Mouse (Mus musculus): ENCODE results near the gene Tlr8.
"Not testable (repeated sequence)": the region's sequence is repeated elsewhere in the genome, so short reads cannot be mapped to it uniquely, and the experiment has no call there.

The Tlr8 gene

DNA sequence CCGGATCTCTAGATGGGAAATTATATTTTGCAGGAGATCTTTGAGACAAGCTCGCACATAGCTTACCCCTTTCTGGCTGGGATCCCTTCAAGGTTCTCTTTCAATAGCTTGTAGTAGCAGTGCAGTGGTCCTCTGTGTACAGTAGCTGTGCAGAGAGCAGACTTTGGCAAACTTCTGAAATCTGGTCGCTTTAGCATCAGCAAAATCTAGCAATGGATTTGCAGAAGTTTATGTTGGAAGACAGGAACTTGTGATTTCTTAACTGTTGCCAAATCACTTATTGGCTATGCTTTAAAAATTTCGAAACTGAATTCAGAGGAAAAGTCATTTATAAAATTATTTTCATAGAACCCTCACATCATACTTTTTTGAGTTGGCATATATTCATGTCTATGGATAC, at the start of gene Tlr8:
Tlr8 (minus strand) TSS at position 244 of the 400 bp plus-strand sequence.
- DNase-seq (ENCODE audit: extremely low read depth, insufficient read length, low spot score): no peak

DNA sequence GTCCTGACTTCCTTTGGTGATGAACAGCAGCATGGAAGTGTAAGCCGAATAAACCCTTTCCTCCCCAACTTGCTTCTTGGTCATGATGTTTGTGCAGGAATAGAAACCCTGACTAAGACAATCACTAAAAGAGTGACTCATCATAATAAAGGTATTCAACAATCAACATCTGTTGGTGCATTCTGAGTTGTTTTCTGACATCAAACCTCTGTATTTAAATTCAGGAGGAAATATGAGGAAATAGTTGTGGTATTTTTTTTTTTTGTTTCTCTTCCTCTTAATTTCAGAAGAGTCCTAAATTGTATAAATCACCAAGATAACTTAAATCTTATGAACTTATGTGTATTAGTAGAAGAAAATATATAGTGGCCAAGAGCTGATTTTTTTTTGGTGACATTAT, 37.9 kb upstream of the Tlr8 start:
- not testable (repeated sequence) for DNase-seq (ENCODE audit: extremely low read depth, insufficient read length, low spot score)

DNA sequence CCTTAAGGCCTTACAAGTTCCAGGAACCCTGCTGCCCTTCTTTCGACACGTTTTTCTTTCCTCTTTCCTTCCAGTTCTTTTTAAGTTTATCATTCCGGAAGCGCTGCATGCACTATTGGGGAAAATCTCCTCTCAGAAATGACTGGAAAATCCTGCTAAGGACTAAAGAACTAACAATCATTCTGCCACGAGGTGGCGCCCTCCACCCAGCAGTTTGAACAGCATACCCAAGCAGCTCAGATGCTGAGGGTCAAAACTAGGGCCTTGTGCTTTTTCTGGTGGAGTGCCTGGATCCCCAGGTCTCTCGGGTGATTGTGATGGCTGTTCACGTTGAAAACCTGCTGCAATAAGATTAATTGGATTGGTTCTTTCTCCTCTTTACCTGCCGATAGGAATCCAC, 12.8 kb upstream of the Tlr8 start:
- DNase-seq (ENCODE audit: extremely low read depth, insufficient read length, low spot score): no peak

DNA sequence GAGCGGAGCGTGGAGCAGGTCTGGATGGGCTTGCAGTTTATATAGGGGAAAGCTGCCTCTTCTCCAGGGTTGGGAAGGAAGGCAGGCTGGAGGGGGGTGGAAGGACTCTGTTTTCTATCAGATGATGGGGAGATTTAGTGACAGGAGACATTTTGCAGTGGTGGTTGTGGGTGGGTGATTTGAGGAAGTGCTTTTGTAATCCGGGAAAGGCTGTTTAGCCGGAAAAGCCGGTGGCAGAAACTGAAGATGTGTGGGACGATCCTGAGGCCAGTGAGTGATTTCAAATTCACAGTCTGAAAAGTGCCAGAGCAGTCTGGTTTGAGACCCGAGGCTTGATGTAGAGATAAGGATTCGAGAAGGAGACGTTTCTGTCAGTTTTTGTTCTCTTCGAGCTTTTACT, 12.4 kb upstream of the Tlr8 start:
- DNase-seq (ENCODE audit: extremely low read depth, insufficient read length, low spot score): no peak

DNA sequence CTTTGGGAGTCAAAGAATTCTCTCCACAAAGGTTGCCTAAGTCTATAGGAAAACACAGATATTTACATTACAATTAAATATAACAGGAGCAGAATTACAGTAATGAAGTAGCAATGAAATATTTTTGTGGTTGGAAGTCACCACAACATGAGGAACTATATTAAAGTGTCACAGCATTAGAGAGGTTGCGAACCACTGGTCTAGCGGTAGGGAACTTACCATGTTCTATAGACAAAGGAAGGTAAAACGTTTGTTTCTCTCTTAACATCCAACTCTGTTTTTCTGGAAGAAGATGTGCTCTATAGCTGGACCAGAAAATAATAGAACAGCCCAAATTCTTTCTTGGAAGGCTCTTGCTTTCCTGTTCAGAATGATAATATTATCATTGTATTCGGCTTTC, 599 bp downstream of the Tlr8 start:
- no peak for DNase-seq (ENCODE audit: extremely low read depth, insufficient read length, low spot score)

DNA sequence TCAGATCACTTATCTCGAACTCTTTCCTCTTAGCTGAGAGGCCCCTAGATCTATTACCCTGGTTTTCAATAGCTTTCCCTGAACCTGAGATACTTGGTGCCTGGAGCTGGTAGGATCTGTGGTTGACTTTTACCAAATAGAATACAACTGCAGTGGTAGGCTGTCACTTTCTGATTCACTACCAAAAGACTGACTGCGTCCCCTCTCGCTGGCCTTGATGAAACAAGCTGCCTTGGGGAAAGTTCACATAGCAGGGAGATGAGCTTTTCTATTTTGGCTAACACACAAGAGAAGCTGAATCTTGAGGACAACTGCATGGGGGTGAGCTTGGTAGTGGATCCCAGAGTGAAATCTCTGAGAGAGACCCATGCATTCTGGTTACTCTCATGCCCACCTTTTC, 22.4 kb downstream of the Tlr8 start:
- DNase-seq (ENCODE audit: extremely low read depth, insufficient read length, low spot score): no peak

DNA sequence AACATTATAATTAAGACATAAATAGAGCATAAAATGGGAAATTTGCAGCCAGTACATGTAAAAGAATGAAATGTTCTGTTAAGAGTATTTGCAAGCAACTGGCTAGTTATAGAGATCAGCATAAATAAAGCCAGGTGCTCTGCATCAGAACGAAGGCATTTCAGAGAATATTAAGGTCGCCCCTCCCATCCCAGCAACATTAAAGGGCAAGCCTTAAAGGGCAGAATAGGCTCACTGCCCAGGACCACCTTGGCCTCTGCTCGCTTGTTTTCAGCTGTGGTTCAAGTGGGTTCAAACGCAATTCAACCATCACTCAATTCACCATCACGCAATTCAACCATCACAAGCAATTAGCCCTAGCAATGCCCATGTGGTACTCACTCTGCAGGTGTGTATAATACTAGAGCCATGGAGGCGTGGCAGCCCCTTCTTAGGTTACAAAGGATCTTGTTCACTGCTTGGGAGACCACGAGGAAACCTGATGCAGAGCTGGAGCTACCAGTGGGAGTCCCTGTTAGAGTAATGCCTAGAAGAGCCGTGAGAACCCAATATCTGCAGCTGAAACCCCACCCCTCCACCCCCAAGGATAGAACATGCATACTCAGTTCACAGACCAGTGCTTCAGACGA, 24.7 kb downstream of the Tlr8 start:
- no peak for DNase-seq (ENCODE audit: extremely low read depth, insufficient read length, low spot score)

DNA sequence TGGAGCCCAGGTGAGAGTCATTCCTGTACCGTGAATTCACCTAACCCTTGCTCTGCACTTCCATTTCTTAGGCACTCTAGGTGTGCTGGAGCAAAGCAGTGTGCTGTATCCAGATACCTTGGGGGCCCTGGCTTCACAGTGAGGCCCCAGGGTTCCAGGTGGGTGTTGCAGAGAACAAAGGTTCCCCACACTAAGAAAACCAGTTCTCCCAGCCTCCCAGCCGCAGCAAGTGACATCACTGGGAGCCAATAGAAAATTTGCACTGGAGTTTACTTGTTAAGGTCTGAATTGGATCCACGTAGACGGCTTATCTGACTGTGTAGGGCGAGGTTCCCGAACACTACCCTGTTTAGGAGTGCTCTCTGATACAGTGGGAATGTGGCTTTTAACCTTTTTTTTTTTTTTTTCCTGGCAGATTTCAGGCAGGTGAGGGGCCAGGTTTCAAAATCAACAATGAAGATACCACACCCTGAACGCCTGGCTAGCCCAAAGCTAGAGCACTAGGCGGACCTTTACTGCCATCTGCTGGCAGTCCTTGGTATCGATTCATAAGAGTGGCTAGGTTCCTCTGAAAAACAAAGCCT, 30.9 kb downstream of the Tlr8 start:
- DNase-seq (ENCODE audit: extremely low read depth, insufficient read length, low spot score): no peak

DNA sequence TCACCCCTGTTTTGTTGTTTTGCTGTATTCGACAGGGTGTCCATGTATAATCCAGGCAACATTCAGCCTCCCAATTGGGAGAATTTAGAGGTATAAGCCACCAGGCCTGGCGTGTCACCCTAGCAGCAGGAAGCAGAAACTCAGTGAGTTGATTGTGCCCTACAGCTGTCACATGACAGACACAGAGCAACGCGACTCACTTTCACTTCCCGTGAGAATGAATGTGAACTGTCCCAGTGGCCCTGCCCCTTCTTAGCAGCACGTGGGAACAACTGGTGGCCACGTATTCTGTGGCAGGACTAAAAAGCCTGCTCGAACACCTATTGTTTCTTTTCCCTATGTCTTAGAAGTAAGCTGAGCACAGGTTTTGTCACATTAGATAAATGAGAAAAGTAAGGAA, 33.0 kb downstream of the Tlr8 start:
- DNase-seq (ENCODE audit: extremely low read depth, insufficient read length, low spot score): no peak

DNA sequence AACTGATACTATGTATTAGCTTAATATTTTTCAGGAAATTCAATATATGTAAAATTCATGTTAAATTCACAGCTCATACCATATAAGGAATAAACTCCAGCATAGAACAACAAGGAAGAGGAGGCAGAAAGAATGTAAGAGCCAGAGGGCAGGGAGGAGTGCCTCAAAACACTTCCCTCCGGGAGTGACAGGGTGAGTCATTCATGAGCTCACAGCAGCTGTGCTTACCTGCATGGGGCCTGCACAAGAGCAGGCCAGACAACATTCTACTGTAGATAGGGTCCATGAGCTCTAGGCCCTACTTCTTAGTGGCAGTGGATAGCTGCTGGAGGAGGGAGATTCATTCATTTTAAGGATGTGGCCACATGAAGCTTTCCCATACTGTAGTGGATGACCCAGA, 34.3 kb downstream of the Tlr8 start:
- no peak for DNase-seq (ENCODE audit: extremely low read depth, insufficient read length, low spot score)

DNA sequence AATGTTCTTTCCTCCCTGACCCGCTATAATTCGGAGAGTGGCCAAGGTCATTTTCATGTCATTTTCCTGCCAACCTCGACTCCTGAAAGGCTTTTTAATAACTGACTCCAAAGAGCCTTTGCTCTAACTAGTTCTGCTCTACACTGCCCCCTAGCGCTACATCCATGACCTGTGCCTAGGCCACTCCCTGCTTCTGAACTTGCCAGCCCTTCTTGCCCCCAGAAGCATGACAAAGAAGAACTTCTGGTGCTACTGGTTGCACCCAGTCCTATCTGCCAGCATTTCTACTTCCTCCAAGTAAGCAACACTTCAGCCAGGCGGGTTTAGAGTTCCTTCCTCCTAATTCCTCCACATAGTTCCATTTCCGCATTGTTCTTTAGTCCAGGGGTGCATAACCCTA, 34.9 kb downstream of the Tlr8 start:
- DNase-seq (ENCODE audit: extremely low read depth, insufficient read length, low spot score): no peak

DNA sequence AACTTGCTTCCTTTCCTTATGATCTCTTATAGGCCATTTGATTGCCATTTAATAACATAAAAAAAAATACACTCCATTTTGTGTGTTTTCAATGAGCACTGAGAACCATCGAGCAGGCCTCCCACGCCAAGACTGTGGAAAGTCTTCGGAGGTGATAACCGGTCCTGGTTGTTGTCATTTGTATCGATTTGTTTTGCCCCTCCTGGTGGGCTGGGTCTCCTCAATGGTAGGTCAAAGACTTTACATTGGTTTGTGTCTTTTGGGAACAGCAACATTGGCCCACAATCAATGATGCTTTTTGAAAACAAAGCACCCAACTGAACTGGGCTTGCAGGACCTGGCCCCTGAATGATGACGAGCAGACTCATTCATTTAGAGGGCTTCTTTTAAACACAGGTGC, 36.4 kb downstream of the Tlr8 start:
- no peak for DNase-seq (ENCODE audit: extremely low read depth, insufficient read length, low spot score)

DNA sequence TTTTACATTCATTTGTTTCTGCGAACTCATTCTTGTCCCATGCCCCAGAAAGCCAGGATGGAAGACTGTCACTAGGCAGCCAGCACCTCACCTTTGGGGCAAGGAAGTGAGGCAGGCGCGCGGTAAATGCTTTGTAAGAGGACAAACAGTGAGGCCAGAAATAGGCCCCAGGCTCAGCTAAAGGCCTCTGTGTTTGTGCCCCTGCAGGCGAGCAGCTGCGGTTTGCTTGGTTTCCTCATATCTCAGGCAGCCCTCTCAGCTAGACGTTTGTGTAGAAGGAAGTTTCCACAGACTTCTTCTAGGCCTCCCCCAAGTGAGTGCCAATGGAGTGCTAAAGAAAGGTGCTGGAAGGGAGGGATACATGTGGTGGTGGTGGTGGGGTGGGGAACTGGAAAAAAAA, 37.0 kb downstream of the Tlr8 start:
- no peak for DNase-seq (ENCODE audit: extremely low read depth, insufficient read length, low spot score)

DNA sequence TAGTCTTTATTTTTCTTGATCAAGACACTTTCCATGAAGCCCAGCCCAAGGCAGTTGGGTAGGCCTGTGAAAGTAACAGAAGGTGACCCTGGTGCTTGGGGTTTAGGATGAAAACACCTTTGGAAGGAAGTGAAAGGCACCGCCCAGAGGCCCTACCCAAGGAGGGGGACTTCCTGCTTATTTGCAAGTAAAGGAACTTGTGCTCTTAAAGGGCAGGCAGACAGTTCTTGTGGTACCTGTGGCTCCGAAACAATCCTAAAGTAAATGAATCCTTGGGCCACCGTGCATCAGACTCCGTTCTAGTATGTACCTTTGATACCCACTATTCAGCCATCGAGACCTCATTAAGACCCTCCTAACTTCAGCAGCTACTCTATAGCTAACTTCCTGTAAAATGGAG, 37.6 kb downstream of the Tlr8 start:
- no peak for DNase-seq (ENCODE audit: extremely low read depth, insufficient read length, low spot score)

DNA sequence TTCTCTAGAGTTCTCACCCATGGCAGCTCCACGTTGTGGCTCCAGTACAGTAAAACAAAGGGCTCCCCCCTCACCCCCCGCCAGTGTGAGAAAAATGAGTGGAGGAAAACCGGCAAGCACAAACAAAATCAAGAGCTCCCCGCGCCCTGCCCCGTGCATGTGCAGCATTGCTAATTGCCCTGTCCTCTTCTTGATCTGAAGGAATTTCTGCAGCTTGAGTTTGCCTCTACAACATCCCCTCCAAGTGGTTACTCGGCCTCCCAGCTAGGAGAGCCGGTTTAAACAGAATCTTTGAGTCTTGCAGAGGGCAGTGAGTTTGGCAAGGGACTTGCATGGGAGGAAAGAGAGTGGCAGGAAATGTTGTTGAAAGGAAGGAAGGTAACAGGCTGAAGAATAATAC, 51.4 kb downstream of the Tlr8 start:
- no peak for DNase-seq (ENCODE audit: extremely low read depth, insufficient read length, low spot score)

DNA sequence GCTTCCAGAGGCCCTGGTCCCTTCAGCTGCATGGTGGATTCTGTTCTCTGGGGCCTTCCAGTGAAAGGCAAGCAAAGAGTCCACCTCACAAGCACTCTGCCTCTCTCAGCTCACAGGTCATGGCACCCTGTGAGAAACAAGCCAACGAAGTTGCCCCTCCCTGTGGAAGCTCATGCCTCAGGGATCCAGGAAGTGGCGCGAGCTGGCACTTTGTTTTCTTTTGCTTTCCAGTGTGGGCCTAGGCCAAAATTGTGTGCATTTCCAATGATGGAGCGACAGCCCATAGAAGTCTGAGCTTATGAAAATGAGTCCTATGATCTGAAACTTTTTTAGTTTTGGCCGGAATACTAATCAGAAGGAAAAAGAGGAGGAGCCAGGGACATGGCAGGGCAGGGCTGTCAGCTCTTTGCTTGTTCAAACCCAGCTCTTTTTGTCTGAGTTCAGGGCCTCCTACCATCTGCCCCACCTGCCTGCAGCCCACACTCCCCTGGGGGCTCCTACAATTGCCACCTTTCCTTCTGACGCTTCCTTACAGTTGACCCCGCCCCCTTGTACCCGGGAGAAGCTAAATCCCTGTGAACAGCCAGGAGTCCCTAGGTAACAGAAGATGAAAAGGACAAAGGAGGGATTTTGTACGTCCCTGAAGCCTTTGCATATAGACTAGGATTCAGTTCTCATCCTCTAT, 52.1 kb downstream of the Tlr8 start:
- no peak for DNase-seq (ENCODE audit: extremely low read depth, insufficient read length, low spot score)

DNA sequence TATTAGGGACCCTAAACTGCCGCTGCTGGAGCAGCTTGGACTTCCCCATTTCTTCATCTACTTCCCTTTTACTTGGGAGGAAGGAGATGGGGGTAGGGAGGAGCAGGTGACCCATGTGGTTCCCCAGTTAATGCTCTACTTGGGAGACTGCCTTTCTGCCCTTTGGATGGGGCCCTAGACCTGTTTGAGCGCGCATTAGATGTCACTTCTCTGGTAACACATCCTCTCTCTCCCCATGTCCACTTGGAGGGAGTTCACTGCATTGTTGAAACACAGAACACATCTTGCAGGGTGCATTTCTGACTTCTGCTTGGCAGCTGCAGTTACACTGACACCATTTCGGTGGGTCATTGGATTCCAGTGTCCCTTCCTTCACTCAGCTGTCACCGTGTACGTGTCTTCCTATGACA, 53.8 kb downstream of the Tlr8 start:
- DNase-seq (ENCODE audit: extremely low read depth, insufficient read length, low spot score): no peak

DNA sequence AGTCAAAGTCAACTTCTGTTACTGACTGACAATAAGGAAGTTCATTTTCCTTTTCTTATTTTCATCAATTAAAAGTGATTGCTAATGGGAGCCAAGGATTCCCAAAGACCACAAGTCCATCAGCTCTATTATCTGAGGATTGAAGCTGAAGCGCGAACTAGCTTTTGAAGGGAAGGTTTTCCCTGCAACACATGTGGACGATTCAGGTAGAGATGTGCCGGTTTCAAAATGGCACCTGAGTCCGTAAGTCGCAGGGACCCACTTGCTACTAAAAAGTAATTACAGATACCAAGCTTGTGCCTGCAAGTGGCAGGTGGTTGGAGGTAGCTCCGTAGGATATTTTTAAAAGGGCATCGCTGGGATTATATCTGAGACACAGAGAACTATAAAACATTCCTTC, 54.3 kb downstream of the Tlr8 start:
- no peak for DNase-seq (ENCODE audit: extremely low read depth, insufficient read length, low spot score)

DNA sequence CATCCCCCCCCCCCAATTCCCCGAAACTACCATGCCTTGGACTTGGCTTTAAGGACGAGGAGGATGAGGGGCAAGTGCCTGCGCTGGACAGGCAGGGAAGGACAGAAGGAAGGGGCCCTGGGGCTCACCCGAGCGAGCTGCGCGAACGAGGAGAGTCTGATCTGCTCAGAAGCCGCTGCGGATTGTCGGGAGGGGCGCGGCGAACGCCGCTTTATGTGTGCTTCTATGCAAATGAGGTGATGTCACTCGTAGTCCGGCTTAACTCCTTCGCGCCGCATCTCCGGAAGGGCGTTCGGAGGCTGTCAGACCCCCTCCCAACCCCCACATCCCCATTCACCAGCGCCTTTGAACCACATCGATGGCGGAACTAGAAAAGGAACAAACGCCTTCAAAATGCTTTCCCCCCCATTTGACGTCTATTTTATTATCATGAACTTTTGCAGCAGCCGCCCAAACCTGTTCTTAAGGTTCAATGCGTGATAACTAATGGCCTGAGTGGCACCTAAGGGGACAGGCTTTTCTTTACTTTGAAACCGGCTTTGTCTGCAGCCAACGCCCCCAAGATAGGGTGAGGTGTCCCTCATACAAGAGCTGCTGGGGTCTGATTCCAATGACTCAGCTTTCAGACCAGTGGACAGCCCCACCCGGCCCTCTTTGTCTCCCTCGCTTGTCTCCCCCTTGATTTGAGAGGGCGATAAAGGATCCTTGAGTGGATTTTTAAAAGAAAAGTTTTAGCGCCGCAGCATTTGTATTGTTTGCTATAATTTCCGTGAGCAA, 55.0 kb downstream of the Tlr8 start, which contains the start of gene Tmsb4x:
Tmsb4x (minus strand) TSS at position 338 of the 777 bp plus-strand sequence.
- peak; percentile 15 for DNase-seq (ENCODE audit: extremely low read depth, insufficient read length, low spot score)

DNA sequence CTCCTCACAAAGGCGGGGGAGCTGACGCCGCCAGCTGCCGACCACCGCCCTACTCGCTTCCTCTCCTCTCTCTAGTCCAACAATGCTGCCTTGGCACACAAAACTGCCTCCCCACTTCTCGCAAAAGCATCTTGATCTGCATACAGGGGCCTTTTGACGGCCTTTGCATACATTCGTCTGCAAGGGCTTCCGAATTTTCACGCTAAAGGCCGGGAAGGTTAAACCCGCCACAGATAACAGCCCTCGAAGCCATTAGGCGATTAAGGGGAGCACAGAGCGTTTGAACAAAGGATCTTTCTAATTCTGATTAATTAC, 55.7 kb downstream of the Tlr8 start:
- DNase-seq (ENCODE audit: extremely low read depth, insufficient read length, low spot score): no peak

DNA sequence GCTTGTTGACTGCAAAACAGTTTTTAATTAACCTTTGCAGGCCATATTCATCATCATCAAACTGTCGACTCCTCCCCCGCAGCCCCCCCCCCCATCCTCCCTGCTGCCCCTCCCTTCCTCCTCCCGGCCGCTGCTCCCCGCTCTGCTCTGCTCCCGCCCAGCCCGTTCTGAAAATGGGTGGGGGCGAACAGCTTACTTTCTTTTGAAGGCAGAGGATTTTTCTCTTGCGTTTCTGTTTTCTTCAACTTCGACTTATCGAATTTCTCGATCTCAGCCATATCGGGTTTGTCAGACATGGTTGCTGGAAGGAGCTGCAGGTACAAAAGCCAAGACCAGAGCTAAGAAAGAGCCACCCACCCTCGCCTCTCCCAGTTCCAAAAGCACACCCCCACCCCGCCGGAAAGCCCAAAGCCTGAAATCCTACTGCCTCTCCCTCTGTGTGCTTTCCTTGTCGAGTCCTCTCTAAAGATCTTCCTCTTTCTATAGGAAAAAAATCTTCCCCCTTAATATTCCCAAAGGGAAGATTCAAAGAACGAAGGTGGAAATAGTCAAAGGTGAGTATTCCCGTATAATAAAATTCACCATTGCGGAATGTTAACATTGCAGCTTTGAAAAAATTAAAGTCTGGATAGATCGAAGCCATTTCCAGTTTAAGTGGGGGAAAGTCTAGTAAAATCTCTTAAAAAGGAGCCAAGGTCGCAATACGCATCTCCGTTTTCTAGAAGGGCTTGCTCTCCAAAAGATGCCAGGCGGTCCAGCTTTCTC, 56.2 kb downstream of the Tlr8 start:
- DNase-seq (ENCODE audit: extremely low read depth, insufficient read length, low spot score): no peak

Measured in 3134 (cell line).